Mouse (Mus musculus): ENCODE data around the gene Sh3gl3. TPM values are rescaled to one million over a fixed set of nuclear protein-coding genes. Genes with fewer than 3 reads are reported as not detected.

The Sh3gl3 gene
- 65.2 and 76.3 TPM in 2 replicates for polyA plus RNA-seq (2015; fragmentation: Nextera tagmentation; extraction: Ambion mirVana)

DNA sequence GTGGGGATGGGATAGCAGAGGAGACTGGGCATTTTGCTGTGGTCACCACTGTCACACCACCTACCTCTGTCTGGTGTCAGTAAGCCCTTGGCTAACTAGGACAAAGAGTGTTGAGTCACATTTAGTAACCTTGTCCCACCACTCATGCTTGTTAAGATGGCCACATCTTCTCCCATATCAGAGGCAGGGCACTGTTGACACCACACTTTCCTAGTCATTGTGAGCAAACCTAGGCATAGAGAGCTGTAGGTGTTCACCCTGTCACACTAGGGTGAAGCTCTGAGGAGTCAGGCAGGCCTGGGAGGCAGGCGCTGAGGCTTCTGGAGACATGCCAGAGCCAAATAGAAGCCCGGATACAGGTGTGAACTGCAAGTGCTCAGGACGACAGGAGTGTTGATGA is at the start of gene Sh3gl3:
TSS of gene Sh3gl3 (plus strand) at position 301 of the 400 bp plus-strand sequence.
- 92% methylated on average over 3 of the region's 3 CpGs for WGBS
- Histone ChIP-seq H3K27me3 (replicated peaks) (no peaks in the 10 kb centered on the region), H3K4me1 (peaks cover 30% of the 10 kb centered on the region), H3K4me3 (replicated peaks) (peak within 1 kb of the TSS; percentile 85), H3K9ac (replicated peaks) (peak within 1 kb of the TSS; percentile 84), H3K4me2 (peak within 1 kb of the TSS; percentile 82), H3K27ac (replicated peaks) (peak within 1 kb of the TSS; percentile 87), H3K9me3 (replicated peaks) (no peaks in the 10 kb centered on the region), H3K36me3 (no peaks in the 10 kb centered on the region)
- no peak for ATAC-seq (ENCODE audit: low FRiP score)

- H3K4me1 ChIP-seq: no peaks in the 10 kb centered on the region
- no peak overlapping the region for H3K27ac ChIP-seq (replicated peaks)
- 69% methylated on average over 1 of the region's 1 CpGs for WGBS
- ATAC-seq (ENCODE audit: low FRiP score): no peak
- no peaks in the 10 kb centered on the region for H3K27me3 ChIP-seq (replicated peaks)
- no peak overlapping the region for H3K4me2 ChIP-seq
- no peak overlapping the region for H3K9ac ChIP-seq (replicated peaks)
- H3K9me3 ChIP-seq (replicated peaks): 0 out of 2 replicates have a peak, but pooled peaks cover 6% of the 10 kb centered on the region
- H3K36me3 ChIP-seq: no peaks in the 10 kb centered on the region
- H3K4me3 ChIP-seq (replicated peaks): no peak overlapping the region
These were observed 35.4 kb upstream of the Sh3gl3 start for GRCm38 (mm10) chr7:82138196-82138595.

DNA sequence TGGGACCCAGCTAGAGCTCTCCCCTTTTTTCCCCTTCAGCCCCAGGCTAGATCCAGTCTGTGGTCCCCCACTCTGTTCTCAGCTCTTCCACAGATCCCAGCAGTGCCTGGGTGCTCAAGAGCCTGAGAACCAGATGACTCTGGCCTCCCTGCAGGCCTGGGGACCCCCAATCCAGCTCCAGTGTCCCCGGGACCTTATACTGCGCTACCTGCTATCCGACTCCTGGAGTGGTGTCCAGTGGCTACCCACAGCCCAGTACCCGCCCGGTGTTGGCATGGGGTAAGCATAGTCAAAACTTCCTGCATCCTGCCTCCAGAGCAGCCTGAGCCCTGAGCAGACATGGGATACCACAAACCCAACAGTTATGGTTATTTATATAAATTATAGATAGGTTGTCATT is 26.5 kb upstream of the Sh3gl3 start:
- Histone ChIP-seq H3K27me3 (replicated peaks) (no peaks in the 10 kb centered on the region), H3K9me3 (replicated peaks) (no peaks in the 10 kb centered on the region), H3K4me1 (no peaks in the 10 kb centered on the region), H3K27ac (replicated peaks) (no peak overlapping the region), H3K4me3 (replicated peaks) (no peak overlapping the region), H3K9ac (replicated peaks) (no peak overlapping the region), H3K36me3 (no peaks in the 10 kb centered on the region), H3K4me2 (no peak overlapping the region)
- ATAC-seq (ENCODE audit: low FRiP score): no peak
- WGBS: 95% methylated on average over 5 of the region's 5 CpGs

DNA sequence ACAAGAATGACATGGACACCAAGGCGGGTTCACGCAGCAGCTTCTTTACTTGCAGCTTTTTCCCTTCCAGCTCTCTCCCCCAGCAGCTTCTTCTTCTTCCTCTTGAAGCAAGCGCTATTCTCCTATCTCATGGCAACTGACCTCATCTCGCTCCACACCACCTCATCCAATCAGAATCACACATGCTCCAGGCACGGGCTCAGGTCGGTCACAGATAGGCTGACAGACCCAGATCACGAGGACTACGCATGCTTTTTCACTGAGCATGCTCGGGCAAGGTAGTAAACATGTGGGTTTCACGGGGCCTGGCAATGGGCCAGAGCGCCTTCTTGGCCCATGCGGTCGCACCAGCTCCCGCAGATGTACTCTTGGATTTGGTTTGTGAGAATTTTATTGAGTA is 9.0 kb upstream of the Sh3gl3 start:
- WGBS: 95% methylated on average over 14 of the region's 14 CpGs

DNA sequence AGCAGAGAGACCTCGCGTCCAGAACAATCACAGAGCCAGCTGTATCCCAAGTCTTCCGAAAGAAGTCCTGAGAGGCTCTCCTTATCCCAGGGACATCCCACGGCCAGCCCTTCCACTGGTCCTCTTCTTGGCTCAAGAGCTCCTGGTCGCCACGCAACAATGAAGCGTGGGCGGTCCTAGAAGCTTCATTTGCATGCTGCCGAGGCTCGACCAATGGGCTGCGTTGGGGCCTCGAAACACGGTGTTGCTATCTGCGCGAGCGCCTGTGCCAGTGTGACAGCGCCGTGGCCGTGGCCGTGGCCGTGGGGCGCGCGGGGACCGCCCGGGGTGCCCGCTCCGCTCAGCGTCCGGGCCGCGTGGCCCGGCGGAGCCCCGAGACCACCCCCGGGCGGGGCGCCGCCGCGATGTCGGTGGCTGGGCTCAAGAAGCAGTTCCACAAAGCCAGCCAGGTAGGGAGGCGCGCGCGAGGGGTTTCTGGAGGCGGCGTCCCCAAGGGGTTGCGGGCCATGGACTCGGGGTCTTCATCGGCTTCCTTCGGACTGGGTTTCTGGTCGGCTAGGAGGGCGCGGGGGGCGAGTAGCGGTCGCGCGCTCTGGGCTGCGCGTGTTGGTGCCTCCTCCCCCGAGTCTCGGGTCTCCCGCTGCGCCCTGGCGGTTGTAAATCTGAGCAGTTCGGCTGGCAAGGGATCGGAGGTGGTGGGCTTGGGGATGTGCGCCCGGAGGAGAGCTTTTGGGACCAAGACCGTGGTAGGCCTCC is 1.1 kb downstream of the Sh3gl3 start:
- no peaks in the 10 kb centered on the region for H3K9me3 ChIP-seq (replicated peaks)
- peak overlapping the region; percentile 87 for H3K27ac ChIP-seq (replicated peaks)
- peak overlapping the region; percentile 82 for H3K4me2 ChIP-seq
- under 1% methylated on average over 72 of the region's 72 CpGs for WGBS
- H3K36me3 ChIP-seq: no peaks in the 10 kb centered on the region
- peak overlapping the region; percentile 85 for H3K4me3 ChIP-seq (replicated peaks)
- no peaks in the 10 kb centered on the region for H3K27me3 ChIP-seq (replicated peaks)
- peak; percentile 97 for ATAC-seq (ENCODE audit: low FRiP score)
- H3K4me1 ChIP-seq: peaks cover 30% of the 10 kb centered on the region
- H3K9ac ChIP-seq (replicated peaks): peak overlapping the region; percentile 84

More for the DNA sequence above, 9.0 kb upstream of the Sh3gl3 start:
- no peak for ATAC-seq (ENCODE audit: low FRiP score)
- Histone ChIP-seq H3K36me3 (no peaks in the 10 kb centered on the region), H3K9me3 (replicated peaks) (no peaks in the 10 kb centered on the region), H3K4me3 (replicated peaks) (no peak overlapping the region), H3K9ac (replicated peaks) (no peak overlapping the region), H3K4me2 (no peak overlapping the region), H3K27ac (replicated peaks) (no peak overlapping the region), H3K4me1 (no peaks in the 10 kb centered on the region), H3K27me3 (replicated peaks) (no peaks in the 10 kb centered on the region)

- peak; percentile 58; the same call in 1 of the 2 replicates for ATAC-seq (ENCODE audit: low FRiP score)
- Histone ChIP-seq H3K9me3 (replicated peaks) (no peaks in the 10 kb centered on the region), H3K36me3 (no peaks in the 10 kb centered on the region), H3K4me1 (peaks cover 30% of the 10 kb centered on the region), H3K9ac (replicated peaks) (peak overlapping the region; percentile 84), H3K27ac (replicated peaks) (peak overlapping the region; percentile 87), H3K4me2 (peak overlapping the region; percentile 82), H3K4me3 (replicated peaks) (peak overlapping the region; percentile 85), H3K27me3 (replicated peaks) (no peaks in the 10 kb centered on the region)
- WGBS: 2% methylated on average over 16 of the region's 16 CpGs
These were observed 1.7 kb downstream of the Sh3gl3 start for GRCm38 (mm10) chr7:82175327-82175721.

GRCm38 (mm10) chr7:82176192-82176591 is 2.6 kb downstream of the Sh3gl3 start:
- 54% methylated on average over 3 of the region's 3 CpGs for WGBS
- H3K9ac ChIP-seq (replicated peaks): no peak overlapping the region

DNA sequence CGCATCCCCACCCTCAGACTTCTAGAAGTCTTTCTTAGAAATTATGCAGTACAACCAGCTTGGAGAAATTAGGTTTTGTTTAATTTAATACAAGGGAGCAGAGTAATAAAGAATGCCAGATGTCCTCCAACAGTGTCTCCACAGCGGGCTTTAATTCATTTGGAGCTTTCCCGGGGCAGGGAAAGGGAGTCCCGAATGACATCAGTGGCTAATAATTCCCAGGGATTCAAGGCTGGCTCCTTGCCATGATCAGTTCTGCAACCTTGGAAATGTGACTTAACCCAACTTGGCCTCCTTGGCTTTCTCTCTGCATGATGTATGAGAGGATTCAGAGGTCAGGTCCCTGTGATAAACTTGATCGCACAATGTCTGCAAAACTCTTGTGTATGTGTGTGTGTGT is 3.7 kb downstream of the Sh3gl3 start:
- Histone ChIP-seq H3K27ac (replicated peaks) (no peak overlapping the region), H3K9ac (replicated peaks) (no peak overlapping the region), H3K9me3 (replicated peaks) (no peaks in the 10 kb centered on the region), H3K4me1 (peaks cover 30% of the 10 kb centered on the region), H3K27me3 (replicated peaks) (no peaks in the 10 kb centered on the region), H3K4me3 (replicated peaks) (no peak overlapping the region), H3K4me2 (no peak overlapping the region), H3K36me3 (no peaks in the 10 kb centered on the region)
- no peak for ATAC-seq (ENCODE audit: low FRiP score)
- 57% methylated on average over 5 of the region's 5 CpGs for WGBS

More at GRCm38 (mm10) chr7:82176192-82176591, 2.6 kb downstream of the Sh3gl3 start:
- H3K27me3 ChIP-seq (replicated peaks): no peaks in the 10 kb centered on the region
- peak overlapping the region; percentile 85 for H3K4me3 ChIP-seq (replicated peaks)
- no peaks in the 10 kb centered on the region for H3K36me3 ChIP-seq
- no peaks in the 10 kb centered on the region for H3K9me3 ChIP-seq (replicated peaks)
- H3K4me1 ChIP-seq: peaks cover 30% of the 10 kb centered on the region
- no peak overlapping the region for H3K27ac ChIP-seq (replicated peaks)
- H3K4me2 ChIP-seq: peak overlapping the region; percentile 82
- no peak for ATAC-seq (ENCODE audit: low FRiP score)

DNA sequence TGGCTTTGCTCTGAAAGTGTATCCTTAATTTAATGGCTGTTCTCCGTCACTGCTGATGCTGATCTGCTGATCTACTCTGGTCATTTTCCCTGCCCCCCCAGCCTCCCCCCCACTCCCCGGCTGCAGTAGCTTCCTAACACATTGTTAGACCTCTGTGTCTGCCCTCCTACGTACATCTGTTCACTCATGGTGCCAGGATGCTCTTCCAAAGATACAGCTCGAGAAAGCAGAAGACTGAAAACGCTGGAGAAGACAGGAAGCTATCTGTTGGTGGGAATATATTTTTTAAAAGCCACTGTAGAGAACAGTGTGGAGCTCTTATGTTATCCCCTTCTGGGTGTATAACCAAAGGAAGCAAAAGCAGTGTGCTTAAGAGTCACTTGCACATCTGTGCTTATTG is 7.3 kb downstream of the Sh3gl3 start:
- no peak for ATAC-seq (ENCODE audit: low FRiP score)
- H3K4me1 ChIP-seq: peaks cover 19% of the 10 kb centered on the region
- no peaks in the 10 kb centered on the region for H3K36me3 ChIP-seq
- H3K9me3 ChIP-seq (replicated peaks): no peaks in the 10 kb centered on the region
- H3K27me3 ChIP-seq (replicated peaks): no peaks in the 10 kb centered on the region
- WGBS: 87% methylated on average over 5 of the region's 5 CpGs
- no peak overlapping the region for H3K4me3 ChIP-seq (replicated peaks)
- H3K27ac ChIP-seq (replicated peaks): no peak overlapping the region
- no peak overlapping the region for H3K4me2 ChIP-seq
- H3K9ac ChIP-seq (replicated peaks): no peak overlapping the region

DNA sequence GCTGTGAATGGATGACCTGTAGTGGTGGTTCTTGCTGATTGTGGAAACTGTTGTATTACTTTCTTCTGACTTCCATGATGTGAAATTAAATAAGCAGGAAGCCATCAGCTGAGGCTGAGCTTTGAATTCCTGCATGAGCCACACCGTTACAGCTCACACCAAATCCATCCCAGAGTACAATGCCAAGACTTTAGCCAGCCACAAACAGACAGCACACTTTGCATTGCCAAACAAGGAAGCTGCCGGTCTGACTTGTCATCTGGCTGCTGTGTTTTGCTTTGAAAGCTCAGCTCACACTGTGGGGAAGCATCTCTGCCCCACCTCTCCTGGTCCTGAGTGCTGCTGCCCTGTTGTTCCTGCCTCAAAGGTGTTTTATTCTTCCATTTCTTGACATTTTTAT is 9.1 kb downstream of the Sh3gl3 start:
- 20% methylated on average over 2 of the region's 2 CpGs for WGBS
- no peak for ATAC-seq (ENCODE audit: low FRiP score)
- H3K27me3 ChIP-seq (replicated peaks): no peaks in the 10 kb centered on the region
- H3K9me3 ChIP-seq (replicated peaks): no peaks in the 10 kb centered on the region
- H3K4me3 ChIP-seq (replicated peaks): no peak overlapping the region
- H3K4me2 ChIP-seq: no peak overlapping the region
- H3K36me3 ChIP-seq: no peaks in the 10 kb centered on the region
- H3K9ac ChIP-seq (replicated peaks): no peak overlapping the region
- peaks cover 3% of the 10 kb centered on the region; the same call in 1 of the 2 replicates for H3K4me1 ChIP-seq
- H3K27ac ChIP-seq (replicated peaks): no peak overlapping the region

DNA sequence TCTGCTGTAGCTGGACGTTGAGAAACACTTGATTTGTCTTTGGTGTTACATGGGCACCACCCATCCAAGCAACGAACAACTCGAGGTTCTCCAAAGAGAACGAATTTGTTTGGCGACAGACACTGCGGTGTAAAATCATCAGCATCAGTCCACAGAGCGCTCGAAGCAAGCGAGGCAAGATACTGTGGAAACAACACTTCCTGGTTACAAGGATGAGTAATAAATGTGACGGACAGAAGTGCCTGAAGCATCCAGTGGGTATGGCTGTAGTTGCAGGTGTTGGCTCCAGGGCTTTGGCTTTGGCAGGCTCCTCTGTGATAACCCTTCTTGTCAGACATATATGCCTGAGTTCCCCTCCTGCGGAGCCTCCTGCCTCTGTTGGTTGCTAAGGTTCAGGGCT is 18.0 kb downstream of the Sh3gl3 start:
- no peaks in the 10 kb centered on the region for H3K27me3 ChIP-seq (replicated peaks)
- WGBS: 89% methylated on average over 11 of the region's 11 CpGs
- H3K4me1 ChIP-seq: no peaks in the 10 kb centered on the region
- no peak overlapping the region for H3K9ac ChIP-seq (replicated peaks)
- H3K36me3 ChIP-seq: no peaks in the 10 kb centered on the region
- H3K4me2 ChIP-seq: no peak overlapping the region
- H3K9me3 ChIP-seq (replicated peaks): no peaks in the 10 kb centered on the region
- no peak overlapping the region for H3K4me3 ChIP-seq (replicated peaks)
- H3K27ac ChIP-seq (replicated peaks): no peak overlapping the region
- no peak for ATAC-seq (ENCODE audit: low FRiP score)

GRCm38 (mm10) chr7:82192512-82192911 is 18.9 kb downstream of the Sh3gl3 start:
- H3K9ac ChIP-seq (replicated peaks): no peak overlapping the region
- no peak overlapping the region for H3K4me2 ChIP-seq
- no peaks in the 10 kb centered on the region for H3K9me3 ChIP-seq (replicated peaks)
- H3K4me3 ChIP-seq (replicated peaks): no peak overlapping the region
- 95% methylated on average over 4 of the region's 4 CpGs for WGBS
- no peaks in the 10 kb centered on the region for H3K4me1 ChIP-seq
- no peaks in the 10 kb centered on the region for H3K27me3 ChIP-seq (replicated peaks)
- no peak overlapping the region for H3K27ac ChIP-seq (replicated peaks)
- ATAC-seq (ENCODE audit: low FRiP score): no peak
- H3K36me3 ChIP-seq: no peaks in the 10 kb centered on the region

Data from neural tube, embryonic 15.5 days (tissue).